Mouse (Mus musculus) thymus, postnatal 4 days (tissue): Measurements from ENCODE around the gene Sat2.
"Not testable (repeated sequence)": the region's sequence is repeated elsewhere in the genome, so short reads cannot be mapped to it uniquely, and the experiment has no call there.

Experiments used
- DNase-seq: peaks from one replicate; pipeline ENCODE4 v3.0.0; 2021

The Sat2 gene

GRCm38 (mm10) chr11:69601768-69602167, 20.1 kb upstream of the Sat2 start:
- DNase-seq, result no peak

- DNase-seq, result no peak
Measured at GRCm38 (mm10) chr11:69603516-69603915, 18.3 kb upstream of the Sat2 start.

GRCm38 (mm10) chr11:69604347-69604746, 17.5 kb upstream of the Sat2 start:
- no peak for DNase-seq

GRCm38 (mm10) chr11:69604795-69605664, 16.8 kb upstream of the Sat2 start:
- DNase-seq, result peak; percentile 62

- peak; percentile 83 for DNase-seq
Measured at GRCm38 (mm10) chr11:69605726-69606490, 15.9 kb upstream of the Sat2 start, which contains the start of gene Atp1b2. TSS of gene Atp1b2 (minus strand) at chr11:69605942.

- DNase-seq, result peak; percentile 28
Measured at GRCm38 (mm10) chr11:69606491-69606795, 15.4 kb upstream of the Sat2 start.

- DNase-seq, result no peak
Measured at GRCm38 (mm10) chr11:69606832-69607231, 15.0 kb upstream of the Sat2 start.

- no peak for DNase-seq
Measured at GRCm38 (mm10) chr11:69608525-69608924, 13.3 kb upstream of the Sat2 start.

GRCm38 (mm10) chr11:69609416-69609815, 12.4 kb upstream of the Sat2 start:
- DNase-seq, result no peak

- no peak for DNase-seq
Measured at GRCm38 (mm10) chr11:69610899-69611298, 10.9 kb upstream of the Sat2 start.

- DNase-seq, result peak; percentile 82
Measured at GRCm38 (mm10) chr11:69613553-69614256, 8.1 kb upstream of the Sat2 start.

- not testable (repeated sequence) for DNase-seq
Measured at GRCm38 (mm10) chr11:69614257-69614588, 7.6 kb upstream of the Sat2 start.

- DNase-seq, result no peak
Measured at GRCm38 (mm10) chr11:69616781-69617180, 5.0 kb upstream of the Sat2 start.

- DNase-seq, result no peak
Measured at GRCm38 (mm10) chr11:69617805-69618204, 4.0 kb upstream of the Sat2 start, which contains the start of gene Shbg. TSS of gene Shbg (minus strand) at chr11:69617905.

- DNase-seq, result no peak
Measured at GRCm38 (mm10) chr11:69620394-69621081, 1.3 kb upstream of the Sat2 start.

GRCm38 (mm10) chr11:69622406-69622805, 582 bp downstream of the Sat2 start:
- no peak for DNase-seq

- DNase-seq, result no peak
Measured at GRCm38 (mm10) chr11:69623006-69623405, 1.2 kb downstream of the Sat2 start.

- DNase-seq, result not testable (repeated sequence)
Measured at GRCm38 (mm10) chr11:69624339-69624738, 2.5 kb downstream of the Sat2 start.

- DNase-seq, result peak; percentile 85
Measured at GRCm38 (mm10) chr11:69628286-69628685, 6.5 kb downstream of the Sat2 start.

- DNase-seq, result no peak
Measured at GRCm38 (mm10) chr11:69629802-69630201, 8.0 kb downstream of the Sat2 start.

- DNase-seq, result peak; percentile 100
Measured at GRCm38 (mm10) chr11:69632284-69633089, 10.7 kb downstream of the Sat2 start, which contains the start of gene Fxr2. TSS of gene Fxr2 (plus strand) at chr11:69632990.
